Mouse (Mus musculus) layer of hippocampus, postnatal 25 days (tissue): ENCODE results near the gene Rcl1. TPM values are rescaled to one million over a fixed set of nuclear protein-coding genes. Genes with fewer than 3 reads are reported as not detected.

Source experiments
- DNase-seq, 2 experiments: peaks; one replicate each; pipeline ENCODE4 v3.0.0; 2022; ENCODE audit warnings: mixed read lengths in 2 of 2, low spot score in 1 of 2; ENCODE audit errors: extremely low spot score in 1 of 2
- microRNA-seq, 2 experiments: library from miRNA; unstranded; fragments of <30 nt; microRNA quantifications; one replicate each; pipeline ENCODE4 v1.2.0; 2021
- total RNA-seq, 2 experiments: library from RNA; stranded (reverse); gene quantifications; 2 replicates each; pipeline ENCODE4 v1.2.3; 2021

The Rcl1 gene
- total RNA-seq, 2 experiments from 2014 or later: 17.6 to 18.8 TPM

DNA sequence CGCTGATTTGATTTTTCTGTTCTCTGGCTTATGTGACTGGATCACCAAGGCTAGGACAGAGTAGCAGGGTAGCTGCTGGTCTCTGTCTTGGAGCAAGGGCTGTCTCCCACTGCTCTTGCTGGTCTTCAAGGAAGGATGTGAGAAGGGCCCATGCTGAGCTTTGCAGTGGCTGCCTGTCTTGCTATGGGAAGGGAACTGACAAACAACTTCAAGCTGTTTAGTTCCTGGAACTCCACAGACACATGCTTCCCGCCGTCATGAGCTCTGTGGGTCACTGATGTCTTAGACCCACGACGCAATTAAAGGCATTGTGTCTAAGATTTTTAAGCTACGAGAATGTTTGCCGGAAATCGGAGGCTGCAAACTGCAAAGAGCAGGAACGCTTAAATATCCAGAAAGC is 45.6 kb downstream of the Rcl1 start:
- no peak for DNase-seq

DNA sequence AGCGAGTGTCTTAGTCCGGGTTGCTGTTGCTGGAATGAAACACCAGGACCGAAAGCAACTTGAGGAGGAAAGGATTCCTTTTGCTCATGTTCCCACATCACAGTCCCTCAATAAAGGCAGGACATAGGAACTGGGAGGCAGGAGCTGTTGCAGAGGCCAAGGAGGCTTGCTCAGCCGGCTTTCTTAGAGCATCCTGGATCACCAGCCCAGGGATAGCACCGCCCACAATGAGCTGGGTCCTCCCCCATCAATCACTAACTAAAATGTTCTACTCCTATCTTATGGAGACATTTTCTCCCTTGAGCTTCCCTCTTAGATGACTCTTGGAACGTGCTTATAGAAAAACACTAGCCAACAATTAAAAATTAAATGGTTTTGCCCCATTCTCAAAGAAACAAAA is 48.4 kb downstream of the Rcl1 start:
- DNase-seq: no peak

DNA sequence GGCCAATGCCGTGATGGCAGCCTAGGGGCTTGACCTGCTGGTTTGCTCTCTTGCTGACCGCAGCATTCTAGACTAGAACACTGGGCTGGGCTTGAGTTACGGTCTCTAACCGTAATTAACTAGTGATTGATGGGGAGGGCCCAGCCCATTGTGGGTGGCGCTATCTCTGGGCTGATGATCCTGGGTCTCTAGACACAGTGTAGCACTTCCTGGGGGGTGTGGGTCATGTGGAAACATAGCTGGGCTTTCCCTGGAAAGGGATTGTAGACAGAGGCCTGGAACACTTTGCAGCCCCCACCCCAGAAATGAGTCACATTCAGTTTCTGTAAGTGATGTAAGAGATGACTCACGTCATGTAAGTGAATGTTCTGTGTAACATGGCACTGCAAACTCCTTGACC is 48.9 kb downstream of the Rcl1 start:
- DNase-seq: no peak

DNA sequence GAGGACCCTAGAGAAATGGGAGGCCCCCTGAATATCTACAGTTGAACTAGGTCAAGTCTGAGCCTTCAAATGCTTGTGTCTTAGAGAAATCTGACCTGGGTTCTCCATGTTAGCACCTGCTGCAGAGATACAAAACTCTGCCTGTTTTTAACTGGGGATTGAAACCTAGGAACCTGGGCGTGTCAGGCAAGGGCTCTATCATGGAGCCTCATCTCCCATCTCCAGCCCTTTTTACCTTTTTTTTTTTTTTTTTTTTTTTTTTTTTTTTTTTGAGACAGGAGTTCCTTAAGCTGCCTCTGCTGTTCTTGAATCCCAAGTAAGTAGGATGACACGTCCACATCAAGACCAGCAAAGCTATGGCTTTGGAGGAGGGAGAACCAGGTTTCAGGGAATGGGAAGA is 50.3 kb downstream of the Rcl1 start:
- DNase-seq: no peak

DNA sequence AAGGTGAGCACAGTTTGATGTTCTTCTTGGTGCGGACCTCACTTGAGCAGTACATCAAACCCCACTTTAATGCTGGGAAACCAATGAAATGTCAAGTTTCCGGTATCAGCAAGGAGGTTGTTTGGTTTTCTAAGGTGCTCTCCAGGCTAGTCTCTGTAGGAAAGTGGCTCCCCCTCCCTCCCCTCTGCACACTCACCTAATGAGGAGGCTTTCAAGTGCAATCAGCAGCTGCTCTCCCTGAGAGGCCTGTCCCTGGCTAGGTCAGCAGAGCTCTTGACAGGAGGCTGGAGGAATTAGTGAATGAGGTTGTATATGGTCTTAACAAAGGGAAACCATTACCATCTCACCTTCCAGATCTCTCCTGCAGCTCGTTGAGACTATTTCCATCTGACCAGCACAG is 54.4 kb downstream of the Rcl1 start:
- DNase-seq: no peak

DNA sequence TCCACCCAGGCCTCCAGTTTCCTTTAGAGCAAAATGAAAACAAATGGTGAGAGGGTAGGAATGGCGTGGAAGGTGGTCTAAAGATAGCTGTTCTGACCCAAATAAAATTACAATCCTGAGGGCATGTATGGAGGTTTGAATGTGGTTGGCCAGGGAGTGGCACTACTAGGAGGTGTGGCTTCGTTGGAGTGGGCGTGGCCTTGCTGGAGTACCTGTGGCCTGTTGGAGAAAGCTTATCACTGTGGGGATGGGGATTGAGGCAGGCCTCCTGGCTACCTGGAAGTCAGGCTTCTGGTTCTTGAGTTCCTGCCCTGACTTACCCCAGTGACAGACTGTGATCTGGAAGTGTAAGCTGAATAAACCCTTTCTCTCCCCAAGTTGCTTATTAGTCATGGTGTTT is 55.2 kb downstream of the Rcl1 start:
- no peak for DNase-seq

DNA sequence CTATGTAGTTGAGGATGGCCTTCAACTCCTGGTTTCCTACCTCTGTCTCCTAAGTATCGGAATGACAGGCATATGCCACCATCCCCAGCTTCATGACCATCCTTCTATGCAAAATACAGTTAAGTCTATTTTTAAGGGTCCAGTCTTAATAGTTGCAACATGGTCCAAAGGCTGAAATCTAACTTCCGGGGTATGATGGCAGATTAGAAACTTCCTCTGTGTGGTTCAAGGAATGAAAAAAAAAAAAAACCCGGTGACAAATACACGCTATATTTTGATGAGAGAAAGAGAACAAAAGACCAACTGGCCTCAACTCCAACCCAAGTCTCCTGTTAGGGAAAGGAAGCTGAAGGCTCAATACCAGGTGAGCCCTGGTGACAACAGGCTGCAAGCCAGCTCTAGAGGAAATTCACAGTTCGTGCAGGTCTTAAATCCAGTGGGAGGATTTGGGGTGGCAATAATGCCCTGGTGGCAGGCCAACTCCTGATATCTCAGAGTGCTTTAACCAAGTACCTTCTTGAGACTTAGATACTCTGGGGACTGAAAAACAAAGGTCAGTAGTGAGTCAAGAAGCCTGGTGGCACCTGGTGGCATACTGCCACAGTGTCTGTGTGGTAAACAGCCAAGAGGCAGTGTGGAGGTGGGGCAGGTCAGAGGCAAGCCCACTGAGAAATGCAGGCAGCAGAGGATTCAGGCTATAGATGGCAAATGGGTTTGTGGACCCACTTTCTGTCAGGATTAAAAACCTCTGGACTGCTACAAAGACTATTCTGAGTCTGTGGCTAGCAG is 56.7 kb downstream of the Rcl1 start:
- DNase-seq: no peak

DNA sequence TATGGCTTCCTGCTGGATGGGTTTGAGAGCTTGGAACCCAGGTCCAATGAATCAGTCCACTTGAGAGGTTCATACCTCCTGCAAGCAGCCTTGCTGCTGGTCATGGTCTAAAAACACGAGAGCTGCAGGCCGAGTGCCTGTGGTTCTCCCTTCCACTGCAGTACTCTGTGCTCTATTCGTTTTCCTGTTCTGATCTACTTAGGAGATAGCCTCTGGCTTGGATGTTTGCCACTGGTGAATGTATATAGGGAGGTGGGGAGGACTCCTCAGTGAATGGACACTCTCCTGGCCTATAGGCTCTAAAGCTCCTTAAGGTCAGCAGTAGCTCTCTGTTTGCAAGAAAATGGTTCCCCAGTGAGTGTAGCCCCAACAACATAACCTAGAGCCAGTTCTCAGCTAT is 57.3 kb downstream of the Rcl1 start:
- DNase-seq: no peak

DNA sequence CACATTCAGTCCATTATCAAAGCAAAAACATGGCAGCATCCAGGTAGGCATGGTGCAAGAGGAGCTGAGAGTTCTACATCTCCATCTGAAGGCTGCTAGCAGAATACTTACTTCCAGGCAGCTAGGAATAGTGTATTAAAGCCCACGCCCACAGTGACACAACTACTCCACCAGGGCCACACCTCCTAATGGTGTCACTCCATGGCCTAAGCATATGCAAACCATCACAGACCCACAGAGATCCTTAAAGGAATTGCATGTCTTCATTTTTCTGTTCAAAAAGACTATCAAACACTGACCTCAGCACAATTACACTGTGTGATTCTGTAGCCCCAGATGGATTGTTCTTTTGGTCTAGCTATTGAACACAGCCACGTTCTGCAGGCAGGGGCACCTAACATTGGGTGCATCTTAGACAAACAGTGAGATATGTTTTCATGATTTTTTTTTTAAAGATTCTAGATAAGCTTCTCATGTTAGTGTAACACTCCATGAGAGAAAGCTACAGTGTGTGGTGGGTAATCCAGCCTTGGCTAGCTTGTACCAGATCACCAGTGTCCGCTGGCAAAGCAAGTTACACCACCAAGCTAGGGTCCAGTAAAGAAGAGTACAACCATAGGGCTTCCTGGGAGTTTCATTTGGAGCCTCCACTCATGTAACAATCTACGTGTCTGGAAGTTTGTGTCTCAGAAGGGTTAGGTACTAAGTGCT is 62.8 kb downstream of the Rcl1 start:
- no peak for DNase-seq

DNA sequence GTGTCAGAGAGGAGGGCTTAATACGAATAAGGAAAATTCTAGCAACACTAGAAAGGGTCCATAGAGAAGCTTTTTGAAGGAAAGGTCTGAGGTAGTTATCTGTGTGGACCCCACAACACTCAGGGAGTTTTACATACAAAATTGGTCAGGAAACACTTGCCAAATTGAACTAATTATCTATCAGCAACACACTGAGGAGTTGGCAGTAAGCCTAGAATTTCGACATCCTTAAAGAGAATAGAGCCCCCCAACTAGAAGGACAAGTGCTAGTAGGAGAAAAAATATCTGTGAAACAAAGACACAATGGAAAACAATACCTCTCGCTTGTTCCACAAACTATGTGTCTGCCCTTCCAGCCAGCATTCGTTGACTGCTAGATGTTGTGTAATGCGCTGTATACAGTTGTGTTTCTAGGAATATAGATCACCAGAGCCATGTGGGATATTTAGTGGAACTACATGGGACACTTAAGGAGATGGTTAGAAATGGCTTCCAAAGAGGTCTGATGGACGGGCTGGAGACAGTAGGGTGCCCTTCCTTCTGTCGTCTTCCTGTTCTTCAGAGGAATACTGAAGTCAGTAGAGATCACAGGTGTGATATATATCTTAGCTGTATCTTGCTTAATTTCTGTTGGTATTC is 63.5 kb downstream of the Rcl1 start:
- DNase-seq: no peak

DNA sequence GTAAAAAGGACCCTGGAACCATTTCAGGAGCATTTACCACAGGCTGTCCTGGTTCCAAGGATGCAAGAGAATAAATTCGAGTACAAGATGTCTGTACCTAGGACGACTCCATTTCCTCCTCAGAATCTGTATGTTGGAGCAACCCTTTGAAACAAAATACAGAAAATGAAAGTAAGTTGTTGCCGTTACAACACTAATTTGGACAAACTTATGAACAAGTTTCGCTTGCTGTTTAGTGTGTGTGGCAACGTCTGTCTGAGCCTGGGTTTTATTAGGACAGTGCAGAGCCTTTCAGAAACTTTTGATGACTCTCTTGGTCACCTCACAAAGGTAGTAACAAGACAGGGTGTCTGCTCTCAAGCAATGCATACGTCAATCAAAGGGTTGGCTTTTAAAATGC is 66.8 kb downstream of the Rcl1 start:
- DNase-seq: no peak

DNA sequence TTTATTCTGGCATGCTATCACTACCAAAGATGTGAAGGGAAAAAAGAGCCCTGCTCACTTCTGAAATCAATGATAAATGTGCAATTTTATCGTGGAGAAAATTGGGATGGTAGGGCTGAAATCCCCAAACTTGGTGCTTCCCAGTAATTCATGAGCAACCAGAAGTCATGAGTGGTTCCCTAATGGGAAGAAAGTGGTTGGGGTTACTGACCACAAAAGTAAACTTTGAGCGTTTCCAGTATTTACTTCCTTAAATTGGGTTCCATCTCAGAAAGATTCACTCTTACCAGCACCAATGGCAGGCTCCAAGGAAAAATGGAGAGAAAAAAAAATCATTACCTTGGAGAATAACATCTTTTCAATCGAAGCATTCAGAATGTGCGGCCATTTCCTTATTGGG is 79.2 kb downstream of the Rcl1 start:
- DNase-seq: no peak

DNA sequence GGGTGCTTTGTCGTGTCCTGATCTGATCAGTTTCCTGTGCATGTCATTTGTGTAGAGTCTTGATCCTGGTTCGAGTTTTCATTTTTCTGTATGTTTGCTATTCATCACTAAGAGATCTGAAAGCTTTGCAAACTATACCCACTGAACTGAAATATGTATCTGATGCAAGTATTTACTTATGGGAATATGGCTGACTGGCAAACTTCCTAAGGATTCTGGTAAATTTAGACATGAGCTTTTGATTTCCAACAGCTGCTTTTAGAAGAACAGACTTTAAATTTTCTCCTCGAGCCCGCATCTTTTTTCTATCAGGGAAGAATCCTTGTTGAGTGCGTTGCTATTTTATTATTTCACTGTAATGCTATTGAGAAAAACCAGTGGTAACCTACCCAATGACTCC is 81.0 kb downstream of the Rcl1 start:
- DNase-seq: no peak

DNA sequence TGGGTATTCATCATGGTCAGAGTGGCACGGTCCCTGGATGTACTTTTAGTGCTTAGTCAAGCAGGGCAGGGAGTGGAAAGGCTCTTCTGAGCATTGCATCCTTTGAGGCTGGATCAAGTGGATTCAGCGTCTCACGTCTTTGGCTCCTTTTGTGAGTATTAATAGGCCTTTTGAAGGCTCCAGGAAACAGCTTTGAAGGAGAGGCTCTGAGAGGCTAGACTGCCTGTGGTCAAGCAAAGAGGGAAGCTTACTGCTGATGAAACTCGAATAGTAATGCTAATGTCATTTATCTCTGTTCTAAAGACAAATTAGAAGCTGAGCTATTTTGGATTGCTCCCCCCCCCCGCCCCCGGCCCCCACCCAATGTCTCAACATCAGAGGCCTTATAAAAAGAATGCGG is 83.9 kb downstream of the Rcl1 start:
- DNase-seq: no peak

DNA sequence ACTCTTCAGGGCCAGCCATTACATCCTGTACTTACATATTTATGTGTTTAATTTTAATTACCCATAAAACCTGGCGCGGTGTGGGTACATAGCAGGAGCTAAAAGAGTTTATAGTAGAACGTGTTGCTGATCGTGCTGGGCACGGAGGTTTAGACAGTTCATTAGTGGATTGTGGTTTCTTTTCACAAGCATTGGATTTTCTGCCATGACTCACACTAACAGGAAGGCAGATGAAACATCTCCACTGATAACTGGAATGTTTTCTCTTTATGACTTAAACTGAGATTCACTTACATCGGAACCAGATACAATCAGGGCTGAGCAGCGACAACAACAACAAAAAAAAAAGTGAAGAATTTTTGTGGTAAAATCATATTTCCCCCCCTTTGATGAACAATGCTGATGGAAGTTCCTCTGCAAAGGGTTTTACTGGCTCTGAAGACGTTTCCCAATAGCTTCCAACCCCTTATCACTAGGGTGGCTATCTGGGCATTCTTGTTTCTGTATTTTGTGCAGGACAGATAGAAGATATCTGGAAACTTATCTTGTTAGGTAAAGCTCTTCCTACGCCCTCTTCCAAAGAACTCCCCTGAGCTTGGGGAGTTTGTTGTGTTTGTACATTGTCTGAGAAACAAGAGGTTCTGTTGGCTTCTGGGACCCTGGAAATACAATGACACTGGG is 84.5 kb downstream of the Rcl1 start:
- DNase-seq: no peak

DNA sequence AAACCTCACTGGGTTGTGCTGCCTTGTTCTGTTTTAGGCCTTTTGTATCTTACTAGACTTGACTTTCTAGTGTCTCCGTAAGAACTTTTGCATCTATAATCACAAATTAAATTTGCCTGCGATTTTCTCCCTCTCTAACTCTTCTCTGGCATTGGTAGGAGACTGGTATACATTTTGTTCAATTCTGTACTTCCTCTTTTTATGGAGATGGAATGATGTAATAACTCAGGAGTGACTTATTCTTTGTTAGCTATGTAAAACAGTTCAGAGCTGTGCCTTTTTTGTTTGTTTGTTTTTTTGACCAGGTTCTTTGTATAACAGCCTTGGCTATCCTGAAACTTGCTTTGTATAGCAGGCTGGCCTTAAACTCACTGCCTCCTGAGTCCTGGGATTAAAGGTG is 87.7 kb downstream of the Rcl1 start:
- DNase-seq: no peak

Small RNA genes lying within 50 kb of the gene (microRNA-seq; reads per million reads assigned to microRNA genes)
- 308 to 377 reads per million in 2 experiments for gene Mir101b

Other genes with a start within 250 kb of the Rcl1 start
- 10 to 100 TPM; 52.8 to 54.0 TPM for gene Plpp6, start 137.4 kb upstream of the Rcl1 start, total RNA-seq
- gene 4430402I18Rik, start 133.6 kb upstream of the Rcl1 start, total RNA-seq: 1 to 10 TPM; 5.3 to 6.1 TPM
- gene Cdc37l1, start 111.0 kb upstream of the Rcl1 start, total RNA-seq: 100 to 1,000 TPM in 1 of 2 experiments, 10 to 100 TPM in 1; 96.4 to 101 TPM
- 10 to 100 TPM; 52.3 to 54.3 TPM for gene Ak3, start 53.4 kb upstream of the Rcl1 start, total RNA-seq
- gene Jak2, start 150.5 kb downstream of the Rcl1 start, total RNA-seq: 10 to 100 TPM; 26.1 to 27.5 TPM
- gene Insl6, start 224.0 kb downstream of the Rcl1 start, total RNA-seq: under 1 TPM; 0.39 to 0.56 TPM
- gene Rln1, start 233.3 kb downstream of the Rcl1 start, total RNA-seq: 1 to 10 TPM; 1.8 to 2.3 TPM